Mouse (Mus musculus) heart, postnatal 0 days (tissue): ENCODE measurements around the gene Asb6.

ENCODE experiments used
- CTCF ChIP-seq: IDR thresholded peaks from 2 replicates; pipeline ENCODE4 v1.5.1; 2016; ENCODE audit warnings: antibody characterized with exemption, control low read depth, low read depth
- EP300 ChIP-seq: IDR thresholded peaks from 2 replicates; pipeline ENCODE4 v1.6.1; 2016; ENCODE audit warnings: antibody characterized with exemption, low read depth

DNA sequence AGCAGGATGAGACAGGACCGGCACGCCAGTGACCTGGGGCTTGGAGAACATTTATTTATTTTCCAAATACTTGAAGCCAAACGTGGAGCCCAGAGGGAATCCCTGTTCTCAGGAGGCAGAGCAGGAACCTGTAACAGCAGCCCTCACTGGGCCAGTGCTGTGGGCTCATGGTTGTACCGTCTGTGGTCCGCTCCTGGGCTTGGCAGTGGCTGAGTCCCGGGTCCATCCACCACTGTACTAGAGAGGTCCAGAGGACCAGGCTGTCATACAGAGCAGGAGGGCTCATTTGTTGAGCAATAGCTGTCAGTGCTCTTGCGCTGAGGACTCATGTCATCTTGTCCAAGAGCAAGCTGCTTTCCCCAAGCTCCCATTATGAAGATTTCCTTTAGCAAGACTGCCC is 45.0 kb upstream of the Asb6 start:
- TF ChIP-seq EP300 (no peak), CTCF (no peak)
